Mouse (Mus musculus): ENCODE results near the gene Amdhd2. TPM values are rescaled to one million over a fixed set of nuclear protein-coding genes. Genes with fewer than 3 reads are reported as not detected.
A peak's percentile ranks its signal among the peaks of the same experiment; 100 is the strongest.
"Not testable (repeated sequence)": the region's sequence is repeated elsewhere in the genome, so short reads cannot be mapped to it uniquely, and the experiment has no call there.

Gene Amdhd2
- total RNA-seq, 2 experiments from 2014 or later = 36.6 to 44.2 TPM

- no peak for DNase-seq
Measured at GRCm38 (mm10) chr17:24156394-24156793, 7.2 kb downstream of the Amdhd2 start.

DNA sequence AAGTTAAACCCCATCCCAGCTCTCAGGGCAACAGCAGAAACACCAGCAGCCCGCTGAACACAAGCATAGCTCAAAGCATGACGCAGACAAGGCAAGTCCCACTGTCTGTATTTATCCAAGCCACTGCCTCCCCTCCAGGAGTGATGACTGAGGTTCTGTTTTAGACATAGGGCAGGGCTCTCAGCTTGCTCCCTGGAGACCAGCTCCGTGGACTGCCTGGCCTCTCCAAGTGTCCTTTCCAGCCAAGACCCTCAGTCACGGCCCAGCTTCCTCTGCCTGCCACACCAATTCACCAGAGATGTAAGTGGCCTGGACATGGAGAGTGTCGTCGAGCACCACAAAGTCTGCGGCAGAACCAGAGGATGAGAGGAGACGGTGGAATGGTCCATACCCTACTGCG lies 7.8 kb downstream of the Amdhd2 start:
- DNase-seq = no peak

GRCm38 (mm10) chr17:24154463-24154862 lies 9.1 kb downstream of the Amdhd2 start:
- DNase-seq = no peak

GRCm38 (mm10) chr17:24151890-24152563 lies 11.5 kb downstream of the Amdhd2 start:
- DNase-seq = peak; percentile 87

GRCm38 (mm10) chr17:24151382-24151781 lies 12.2 kb downstream of the Amdhd2 start:
- DNase-seq = no peak

DNA sequence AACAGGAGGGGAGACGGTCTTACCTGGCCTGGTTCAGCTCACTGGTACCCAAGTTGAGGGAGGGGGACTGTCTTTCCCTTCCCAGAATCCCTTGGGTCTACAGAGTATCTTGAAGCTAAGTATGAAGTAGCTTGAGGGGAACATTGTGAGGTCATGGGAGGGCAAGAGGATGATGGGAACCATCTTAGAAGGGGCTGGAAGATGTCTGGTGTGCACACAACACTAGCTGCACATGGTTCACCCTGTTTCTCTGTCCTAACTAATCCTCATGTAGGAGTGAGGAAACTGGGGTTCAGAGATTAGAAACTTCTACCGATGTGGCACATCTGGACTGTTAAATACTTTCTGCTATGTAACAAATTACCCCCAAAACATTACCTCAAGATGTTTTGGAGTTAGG lies 12.7 kb downstream of the Amdhd2 start, which contains the start of gene Pdpk1:
Gene Pdpk1 (minus strand): TSS at position 101 of the 400 bp plus-strand sequence.
- DNase-seq = no peak

DNA sequence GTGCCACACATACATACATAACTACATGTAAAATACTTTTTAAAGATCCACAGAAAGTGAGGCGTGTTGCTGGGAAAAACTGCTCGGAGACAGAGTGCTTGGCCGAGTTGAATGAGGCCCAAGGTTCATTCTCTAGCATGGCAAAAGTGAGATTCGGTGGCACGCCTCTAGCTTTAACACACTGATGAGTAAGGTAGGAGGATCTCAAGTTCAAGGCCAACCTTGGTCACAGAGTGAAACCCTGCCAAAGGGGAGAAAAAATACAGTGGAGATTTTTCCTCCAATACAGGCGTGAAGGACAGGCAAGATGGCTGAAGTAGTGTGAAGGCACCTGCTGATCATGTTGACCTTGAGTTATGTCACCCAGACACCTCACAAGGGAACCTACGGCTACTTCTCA lies 14.1 kb downstream of the Amdhd2 start:
- DNase-seq = peak; percentile 49

GRCm38 (mm10) chr17:24142897-24143296 lies 20.7 kb downstream of the Amdhd2 start:
- no peak for DNase-seq

GRCm38 (mm10) chr17:24141425-24141920 lies 22.1 kb downstream of the Amdhd2 start:
- DNase-seq = peak; percentile 98

- DNase-seq = peak; percentile 59
Measured at GRCm38 (mm10) chr17:24140845-24141424, 22.6 kb downstream of the Amdhd2 start.

GRCm38 (mm10) chr17:24139968-24140367 lies 23.6 kb downstream of the Amdhd2 start:
- no peak for DNase-seq

GRCm38 (mm10) chr17:24139256-24139655 lies 24.3 kb downstream of the Amdhd2 start:
- DNase-seq = no peak

DNA sequence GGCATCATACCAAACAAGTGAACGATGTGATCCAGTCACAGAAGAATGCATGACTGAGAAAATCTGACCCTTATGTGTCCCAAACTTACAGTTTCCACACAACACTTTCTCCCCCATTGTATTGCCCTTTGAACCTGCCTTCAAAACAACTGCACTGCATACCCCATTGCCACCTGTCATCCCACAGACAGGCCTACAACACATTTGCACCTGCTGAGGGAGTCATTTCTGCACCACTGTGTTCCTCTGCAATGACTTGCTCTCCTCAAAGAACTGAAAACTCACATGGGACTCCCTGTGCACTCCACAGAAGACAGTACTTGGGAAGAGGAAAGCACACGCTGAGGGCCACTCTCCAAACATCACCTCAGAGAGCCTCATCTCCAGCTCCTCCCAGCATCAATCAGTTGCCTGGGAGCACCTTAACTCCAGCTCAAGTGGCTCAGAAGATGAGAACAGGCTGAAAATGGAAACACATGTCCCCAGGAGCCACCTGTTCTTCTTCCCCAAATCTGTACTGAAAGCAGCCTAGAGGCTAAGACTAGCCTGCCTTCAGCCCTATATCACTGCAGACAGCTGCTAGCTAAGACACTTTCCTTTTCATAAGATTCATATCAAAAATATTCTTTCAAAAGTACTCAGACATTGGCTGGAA lies 26.2 kb downstream of the Amdhd2 start:
- no peak for DNase-seq

DNA sequence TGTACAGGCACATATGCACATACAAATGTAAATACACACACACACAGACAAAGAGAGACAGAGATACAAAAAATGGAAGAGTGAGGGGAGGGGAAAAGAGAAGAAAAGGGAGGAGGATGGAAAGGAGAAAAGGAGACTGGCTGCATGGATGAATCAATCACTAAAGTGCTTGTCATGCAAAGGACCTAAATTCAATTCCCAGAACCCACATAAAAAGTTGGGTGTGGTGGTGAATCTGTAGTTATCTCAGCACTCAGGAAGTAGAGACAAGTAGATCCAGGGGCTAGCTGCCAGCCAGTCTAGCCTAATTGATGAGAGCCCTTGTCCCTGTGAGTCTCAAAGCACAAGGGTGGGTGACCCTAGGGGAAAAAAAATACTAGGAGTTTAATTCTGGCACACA lies 29.5 kb downstream of the Amdhd2 start:
- DNase-seq = no peak

- not testable (repeated sequence) for DNase-seq
Measured at GRCm38 (mm10) chr17:24132919-24133318, 30.6 kb downstream of the Amdhd2 start.

GRCm38 (mm10) chr17:24131570-24131969 lies 32.0 kb downstream of the Amdhd2 start:
- DNase-seq = no peak

- DNase-seq = not testable (repeated sequence)
Measured at GRCm38 (mm10) chr17:24129246-24129645, 34.3 kb downstream of the Amdhd2 start.

- no peak for DNase-seq
Measured at GRCm38 (mm10) chr17:24127592-24127991, 36.0 kb downstream of the Amdhd2 start.

- DNase-seq = no peak
Measured at GRCm38 (mm10) chr17:24126801-24127200, 36.8 kb downstream of the Amdhd2 start.

DNA sequence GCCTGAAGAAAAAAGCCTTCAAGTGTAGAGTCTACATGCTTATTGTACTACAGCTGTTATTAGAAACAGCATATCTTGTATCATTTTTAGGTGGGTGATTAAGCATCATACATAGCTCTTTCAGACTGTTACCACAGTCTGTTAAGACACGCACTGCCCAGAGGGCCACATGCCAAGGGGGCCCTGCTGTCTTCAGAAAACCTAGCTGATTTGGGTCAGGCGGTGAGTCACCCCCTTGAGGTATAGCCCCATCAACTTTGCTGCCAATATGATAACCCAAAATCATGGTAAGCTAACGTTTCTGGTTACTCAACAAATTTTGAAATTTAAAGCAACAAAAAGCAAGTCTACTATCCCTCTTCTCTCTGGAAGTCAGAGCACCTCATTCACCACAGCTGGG lies 44.1 kb downstream of the Amdhd2 start:
- DNase-seq = no peak

- no peak for DNase-seq
Measured at GRCm38 (mm10) chr17:24113031-24113430, 50.5 kb downstream of the Amdhd2 start.

DNA sequence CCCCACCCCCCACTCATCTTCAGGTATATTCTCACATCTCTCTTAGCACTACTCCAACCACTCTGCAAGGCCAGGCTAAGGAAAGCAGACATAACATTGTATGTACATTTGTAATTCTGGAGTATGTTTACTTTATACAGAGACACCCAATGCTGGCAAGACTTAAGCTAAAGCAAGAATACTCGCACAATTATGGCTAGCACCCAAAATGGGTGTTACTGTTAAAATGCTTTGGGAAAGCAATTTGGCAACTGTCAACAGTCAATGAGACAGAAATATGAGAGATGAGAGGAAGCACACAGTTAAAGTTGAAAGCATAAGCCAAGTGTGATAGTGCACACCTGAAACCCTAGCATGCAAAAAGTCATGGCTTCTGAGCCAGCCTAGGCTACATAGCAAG lies 52.3 kb downstream of the Amdhd2 start:
- peak; percentile 18 for DNase-seq

DNA sequence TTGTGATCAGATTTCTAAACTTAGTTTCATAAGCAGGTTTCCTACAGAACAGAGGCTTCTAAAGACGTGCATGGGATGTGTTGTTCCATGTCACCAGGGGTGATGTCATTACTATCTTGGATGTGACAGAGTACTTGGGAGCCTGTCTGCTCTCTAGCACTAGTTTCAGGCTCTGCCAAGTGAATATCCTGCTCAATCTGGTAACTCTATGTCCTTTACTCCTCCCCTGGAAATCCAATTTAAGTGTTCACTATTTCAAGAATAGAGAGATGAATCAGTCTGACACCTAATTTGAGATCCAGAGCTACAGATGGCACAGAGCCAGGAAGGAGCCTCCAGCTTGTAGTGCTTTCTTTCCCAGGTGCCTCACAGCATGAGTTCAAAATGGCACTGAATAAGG lies 54.7 kb downstream of the Amdhd2 start:
- DNase-seq = no peak

All from adrenal gland, postnatal 10 days (tissue).